Mouse (Mus musculus): ENCODE measurements around the gene Adig. TPM values are rescaled to one million over a fixed set of nuclear protein-coding genes. Genes with fewer than 3 reads are reported as not detected.

The Adig gene
- total RNA-seq (2012; rRNA removed) (not detected in 2 replicates), total RNA-seq (2014; rRNA removed) (not detected in 2 replicates), polyA plus RNA-seq (2012; ENCODE audit: insufficient read length, low read depth) (not detected in 2 replicates)

DNA sequence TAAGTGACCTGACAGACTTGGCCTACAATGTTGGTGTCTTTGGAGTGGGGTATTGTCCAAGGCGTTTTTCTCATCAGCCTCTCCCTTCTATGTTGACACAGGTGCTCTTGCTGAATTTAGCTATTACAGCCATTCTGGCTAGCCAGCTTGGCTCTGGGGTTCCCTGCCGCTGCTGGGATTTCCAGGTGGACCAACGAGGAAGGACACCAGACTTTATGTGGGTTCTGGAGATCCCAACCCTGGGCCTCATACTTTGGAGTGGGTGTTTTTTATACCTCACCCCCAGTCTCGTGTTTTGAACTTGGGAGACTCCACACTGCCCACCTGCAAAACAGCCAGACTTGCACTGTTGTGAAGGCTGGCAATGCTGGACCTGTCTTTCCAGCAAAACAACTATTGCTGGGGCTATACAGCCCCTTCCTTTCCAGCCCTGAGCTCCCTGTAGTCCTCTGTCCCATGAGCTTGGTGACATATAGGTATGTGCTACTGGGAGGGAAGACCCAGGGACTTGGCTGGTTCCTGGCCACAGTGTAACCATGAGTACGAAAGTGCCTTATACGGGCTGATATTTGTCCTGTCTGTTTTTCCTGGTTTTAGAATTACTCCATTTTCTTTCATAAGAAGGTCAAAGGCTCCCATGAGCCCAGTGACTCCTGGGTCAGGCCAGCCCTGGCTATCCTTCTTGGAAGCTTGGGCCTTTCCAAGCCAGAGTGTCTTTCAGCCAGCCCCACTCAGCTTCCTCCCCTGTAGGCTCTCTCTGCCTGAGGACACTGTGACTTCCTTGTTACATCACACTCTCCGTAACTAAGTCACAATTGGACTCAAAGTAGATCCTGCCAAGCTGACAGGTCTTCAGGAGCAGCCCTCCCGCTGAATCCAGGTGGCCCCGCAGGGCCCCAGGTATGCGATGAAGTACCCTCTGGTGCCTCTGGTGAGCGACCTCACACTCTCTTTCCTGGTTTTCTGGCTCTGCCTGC, at the start of gene Adig:
Gene Adig (plus strand): TSS at position 777 of the 977 bp plus-strand sequence.
- no peak for TF ChIP-seq CTCF (conservative IDR thresholded peaks at IDR 0.05 in 1 of 2, IDR thresholded peaks at IDR 0.05 in 1 of 2; ENCODE audit: low read depth in 2 of 2, low read length in 2 of 2)
- no peak for TF ChIP-seq TCF12 (IDR thresholded peaks at IDR 0.05; ENCODE audit: low read depth, low read length)
- TF ChIP-seq MAFK (IDR thresholded peaks at IDR 0.05; ENCODE audit: insufficient replicate concordance, low read length) = no peak
- no peak for TF ChIP-seq SIN3A (IDR thresholded peaks at IDR 0.05; ENCODE audit: low read length)
- TF ChIP-seq UBTF (IDR thresholded peaks at IDR 0.05; ENCODE audit: low read depth, low read length) = no peak
- TF ChIP-seq EP300 (IDR thresholded peaks at IDR 0.05; ENCODE audit: low read length) = no peak
- no peak for TF ChIP-seq GABPA (IDR thresholded peaks at IDR 0.05; ENCODE audit: insufficient replicate concordance, low read depth, low read length)
- Histone ChIP-seq H3K4me3 (replicated peaks in 1 of 3; ENCODE audit: low read depth in 2 of 3, low read length in 2 of 3, poor library complexity in 1 of 3) (no peak within 1 kb of the TSS), H3K36me3 (replicated peaks in 1 of 2; ENCODE audit: control insufficient read depth in 1 of 2, insufficient read depth in 1 of 2, low read length in 1 of 2) (peaks cover 7 to 29% of the 10 kb centered on the region in 2 experiments), H3K4me2 (ENCODE audit: insufficient read depth, low read depth, poor library complexity, severe bottlenecking) (no peak within 1 kb of the TSS), H3K9me3 (replicated peaks; ENCODE audit: low read length) (no peaks in the 10 kb centered on the region), H3K27me3 (replicated peaks) (peaks cover 4% of the 10 kb centered on the region), H3K9ac (ENCODE audit: insufficient read depth, low read depth) (no peak within 1 kb of the TSS), H3K27ac (ENCODE audit: insufficient read depth, low read depth) (no peak within 1 kb of the TSS), H3K4me1 (ENCODE audit: control insufficient read depth in 1 of 2, insufficient read depth in 2 of 2) (no peaks in the 10 kb centered on the region), H3K79me2 (replicated peaks; ENCODE audit: control insufficient read depth, extremely low read depth, insufficient read depth, poor library complexity, severe bottlenecking) (no peaks in the 10 kb centered on the region)
- in situ Hi-C loops (cut with MboI; ENCODE audit: low pct_ligation_motif_present, low pct_unique_long_range_greater_than_20kb, low sequenced_read_pairs) = no loop called here
- DNase-seq (ENCODE audit: extremely low read depth) = no peak
- dilution Hi-C loops (cut with MboI; ENCODE audit: extremely low pct_ligation_motif_present, extremely low pct_unique_long_range_greater_than_20kb, low sequenced_read_pairs) = no loop called here

DNA sequence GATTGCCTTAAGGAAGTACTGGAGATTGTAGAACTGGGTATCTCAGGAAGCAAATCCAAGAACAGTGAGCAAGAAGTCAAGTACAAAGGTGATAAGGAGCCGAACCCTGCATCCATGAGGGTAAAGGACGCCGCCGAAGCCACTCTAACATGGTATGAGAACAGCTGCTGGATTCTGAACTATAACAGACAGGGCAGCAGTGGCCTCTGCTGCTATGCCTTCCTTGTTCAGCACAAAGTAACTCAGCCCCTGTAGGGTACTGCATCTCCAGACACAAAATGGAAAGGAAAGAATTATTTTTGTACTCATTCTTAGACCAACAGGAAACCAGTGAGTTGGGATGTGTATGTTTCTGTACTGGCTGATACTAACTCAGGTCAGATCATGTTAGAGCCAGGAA, 46.0 kb upstream of the Adig start:
- no peak overlapping the region for H3K27ac ChIP-seq (ENCODE audit: insufficient read depth, low read depth)
- DNase-seq (ENCODE audit: extremely low read depth) = no peak
- in situ Hi-C loops (cut with MboI; ENCODE audit: low pct_ligation_motif_present, low pct_unique_long_range_greater_than_20kb, low sequenced_read_pairs) = no loop called here
- no peaks in the 10 kb centered on the region for H3K9me3 ChIP-seq (replicated peaks; ENCODE audit: low read length)
- peaks cover 6 to 9% of the 10 kb centered on the region in 2 experiments; a peak in 3 of 4 replicates for H3K4me1 ChIP-seq (ENCODE audit: control insufficient read depth in 1 of 2, insufficient read depth in 2 of 2)
- no peak overlapping the region for H3K4me3 ChIP-seq (replicated peaks in 1 of 3; ENCODE audit: low read depth in 2 of 3, low read length in 2 of 3, poor library complexity in 1 of 3)
- dilution Hi-C loops (cut with MboI; ENCODE audit: extremely low pct_ligation_motif_present, extremely low pct_unique_long_range_greater_than_20kb, low sequenced_read_pairs) = no loop called here
- H3K4me2 ChIP-seq (ENCODE audit: insufficient read depth, low read depth, poor library complexity, severe bottlenecking) = no peak overlapping the region
- no peak for TF ChIP-seq CHD2 (IDR thresholded peaks at IDR 0.05; ENCODE audit: low read length)
- TF ChIP-seq POLR2AphosphoS2 (IDR thresholded peaks at IDR 0.05; ENCODE audit: low read depth, low read length) = no peak
- TF ChIP-seq JUND (conservative IDR thresholded peaks at IDR 0.05; ENCODE audit: low read depth, low read length) = no peak
- TF ChIP-seq NRF1 (IDR thresholded peaks at IDR 0.05; ENCODE audit: low read depth, low read length) = no peak
- no peak for TF ChIP-seq POLR2A (IDR thresholded peaks at IDR 0.05; ENCODE audit: low read depth, low read length)
- TF ChIP-seq ZKSCAN1 (IDR thresholded peaks at IDR 0.05; ENCODE audit: borderline replicate concordance, low read depth, low read length) = no peak
- TF ChIP-seq MXI1 (IDR thresholded peaks at IDR 0.05; ENCODE audit: low read depth, low read length) = no peak
- no peak for TF ChIP-seq NELFE (IDR thresholded peaks at IDR 0.05; ENCODE audit: low read depth, low read length)
- no peak for TF ChIP-seq E2F4 (IDR thresholded peaks at IDR 0.05; ENCODE audit: insufficient replicate concordance, low read depth, low read length)
- no peak for TF ChIP-seq UBTF (IDR thresholded peaks at IDR 0.05; ENCODE audit: low read depth, low read length)
- TF ChIP-seq EP300 (IDR thresholded peaks at IDR 0.05; ENCODE audit: low read length) = no peak
- H3K36me3 ChIP-seq (replicated peaks in 1 of 2; ENCODE audit: control insufficient read depth in 1 of 2, insufficient read depth in 1 of 2, low read length in 1 of 2) = peaks cover 36 to 66% of the 10 kb centered on the region in 2 experiments
- H3K27me3 ChIP-seq (replicated peaks) = no peaks in the 10 kb centered on the region
- no peak overlapping the region for H3K9ac ChIP-seq (ENCODE audit: insufficient read depth, low read depth)
- H3K79me2 ChIP-seq (replicated peaks; ENCODE audit: control insufficient read depth, extremely low read depth, insufficient read depth, poor library complexity, severe bottlenecking) = no peaks in the 10 kb centered on the region

All from CH12.LX (cell line).